Mouse (Mus musculus) 3T3-L1 (cell line): ENCODE results near the gene Gm13289.
"Not testable (repeated sequence)": the region's sequence is repeated elsewhere in the genome, so short reads cannot be mapped to it uniquely, and the experiment has no call there.

Experiments used
- DNase-seq: peaks from one replicate; pipeline ENCODE4 v3.0.0-alpha.2; 2015; ENCODE audit warnings: low read depth, low spot score

Gene Gm13289

GRCm38 (mm10) chr4:88776622-88777021 is at the start of gene Gm13289:
TSS of gene Gm13289 (plus strand) at chr4:88776922.
- not testable (repeated sequence) for DNase-seq

GRCm38 (mm10) chr4:88727324-88727723 is 49.4 kb upstream of the Gm13289 start:
- peak; percentile 61 for DNase-seq

GRCm38 (mm10) chr4:88738480-88738879 is 38.2 kb upstream of the Gm13289 start:
- DNase-seq = peak; percentile 83

- no peak for DNase-seq
Measured at GRCm38 (mm10) chr4:88739036-88739435, 37.7 kb upstream of the Gm13289 start.

- no peak for DNase-seq
Measured at GRCm38 (mm10) chr4:88741426-88741825, 35.3 kb upstream of the Gm13289 start.

- DNase-seq = peak; percentile 28
Measured at GRCm38 (mm10) chr4:88742771-88743371, 33.9 kb upstream of the Gm13289 start.

GRCm38 (mm10) chr4:88744207-88744606 is 32.5 kb upstream of the Gm13289 start:
- DNase-seq = no peak

GRCm38 (mm10) chr4:88749926-88750325 is 26.8 kb upstream of the Gm13289 start:
- DNase-seq = no peak

GRCm38 (mm10) chr4:88754818-88755340 is 21.8 kb upstream of the Gm13289 start, which contains the start of gene Gm13271:
TSS of gene Gm13271 (plus strand) at chr4:88754868.
- DNase-seq = not testable (repeated sequence)

- DNase-seq = peak; percentile 17
Measured at GRCm38 (mm10) chr4:88756581-88757513, 19.9 kb upstream of the Gm13289 start.

- not testable (repeated sequence) for DNase-seq
Measured at GRCm38 (mm10) chr4:88757628-88758031, 19.1 kb upstream of the Gm13289 start.

GRCm38 (mm10) chr4:88758751-88759150 is 18.0 kb upstream of the Gm13289 start:
- not testable (repeated sequence) for DNase-seq

GRCm38 (mm10) chr4:88759610-88760268 is 17.0 kb upstream of the Gm13289 start, which contains the start of gene Gm13283:
TSS of gene Gm13283 (plus strand) at chr4:88760119.
- DNase-seq = peak; percentile 1

GRCm38 (mm10) chr4:88760431-88760830 is 16.3 kb upstream of the Gm13289 start:
- not testable (repeated sequence) for DNase-seq

GRCm38 (mm10) chr4:88761776-88762175 is 14.9 kb upstream of the Gm13289 start:
- not testable (repeated sequence) for DNase-seq

- DNase-seq = not testable (repeated sequence)
Measured at GRCm38 (mm10) chr4:88762341-88762740, 14.4 kb upstream of the Gm13289 start.

- peak; percentile 28 for DNase-seq
Measured at GRCm38 (mm10) chr4:88763384-88764018, 13.2 kb upstream of the Gm13289 start.

GRCm38 (mm10) chr4:88773534-88773933 is 3.2 kb upstream of the Gm13289 start, which contains the start of gene Gm13290:
TSS of gene Gm13290 (plus strand) at chr4:88773834.
- DNase-seq = not testable (repeated sequence)

- DNase-seq = not testable (repeated sequence)
Measured at GRCm38 (mm10) chr4:88779550-88779949, 2.8 kb downstream of the Gm13289 start, which contains the start of gene Gm13272. TSS of gene Gm13272 (plus strand) at chr4:88779850.

- DNase-seq = not testable (repeated sequence)
Measured at GRCm38 (mm10) chr4:88780320-88780719, 3.6 kb downstream of the Gm13289 start.

- not testable (repeated sequence) for DNase-seq
Measured at GRCm38 (mm10) chr4:88781831-88782230, 5.1 kb downstream of the Gm13289 start, which contains the start of gene Ifnz. TSS of gene Ifnz (plus strand) at chr4:88782131.
